Mouse (Mus musculus): Measurements from ENCODE around the gene Gm3417. TPM values are rescaled to one million over a fixed set of nuclear protein-coding genes. Genes with fewer than 3 reads are reported as not detected.
"Not testable (repeated sequence)": the region's sequence is repeated elsewhere in the genome, so short reads cannot be mapped to it uniquely, and the experiment has no call there.

Gene Gm3417
- polyA plus RNA-seq (2015; fragmentation: Nextera tagmentation; extraction: Ambion mirVana): 0.91 TPM in 1 of 2 replicates, not detected in the other

DNA sequence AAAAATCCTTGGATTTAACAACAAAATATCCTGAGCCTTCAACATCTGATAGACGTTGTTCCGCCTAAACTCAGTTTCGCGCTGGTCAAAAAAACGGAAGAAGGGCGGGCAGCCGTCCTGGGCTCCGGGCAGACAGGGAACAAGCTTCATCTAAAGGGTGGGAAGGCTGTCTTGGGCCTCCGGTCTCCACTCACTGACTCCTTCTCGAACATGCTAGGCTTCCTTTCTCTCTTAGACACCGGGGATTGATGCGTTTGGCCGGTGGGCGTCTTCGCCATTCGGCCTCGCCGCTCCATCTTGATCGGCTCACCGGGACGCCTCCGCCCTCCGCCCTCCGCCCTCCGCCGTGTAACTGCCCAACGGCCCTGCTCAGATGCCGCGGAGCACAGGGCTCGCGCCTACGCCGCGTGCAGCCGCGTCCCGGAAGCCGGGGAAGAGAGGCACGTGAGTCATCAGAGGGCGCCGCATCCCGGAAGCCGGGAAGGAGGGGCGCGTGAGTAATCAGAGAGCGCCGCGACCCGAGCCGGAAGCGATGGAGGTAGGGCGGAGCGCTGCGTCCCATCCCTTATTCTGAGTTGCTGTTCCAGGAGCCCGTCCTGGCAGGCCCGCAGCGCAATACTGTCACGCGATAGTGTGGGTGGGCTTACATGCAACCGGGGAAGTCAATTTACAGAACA is at the start of gene Gm3417, which contains the start of gene 9030025P20Rik:
Gene Gm3417, minus strand, starts transcription at position 429 of the 677 bp plus-strand sequence.
Gene 9030025P20Rik, plus strand, starts transcription at position 107 of the 677 bp plus-strand sequence.
- not testable (repeated sequence) for H3K4me2 ChIP-seq, H3K9me3 ChIP-seq, H3K4me3 ChIP-seq, H3K4me1 ChIP-seq, H3K27ac ChIP-seq, H3K9ac ChIP-seq, H3K36me3 ChIP-seq, H3K27me3 ChIP-seq
- no CpG with 5 or more reads among the region's 60 CpGs for WGBS
- peak; percentile 97 for ATAC-seq (ENCODE audit: insufficient number of reproducible peaks, low FRiP score, low TSS enrichment, low read depth)

DNA sequence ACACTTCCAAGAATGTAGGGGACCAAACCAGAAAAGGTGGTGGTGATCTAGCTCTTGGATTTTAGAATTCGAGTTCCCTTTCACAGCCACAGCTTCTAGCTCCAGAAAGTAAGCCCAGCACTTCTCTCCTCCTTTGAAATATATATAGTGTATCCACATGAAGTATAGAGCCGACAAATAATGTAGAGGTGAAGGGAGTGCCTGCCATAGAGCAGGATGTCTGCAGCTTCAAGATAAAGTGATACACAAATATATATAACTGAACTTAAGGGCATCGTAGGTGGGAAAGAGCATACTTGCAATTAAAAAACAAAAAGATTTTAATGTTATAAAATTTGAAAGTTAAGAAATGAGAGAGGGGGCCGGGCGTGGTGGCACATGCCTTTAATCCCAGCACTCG is 46.9 kb upstream of the Gm3417 start:
- WGBS: no CpG with 5 or more reads among the region's 6 CpGs
- H3K27me3 ChIP-seq: not testable (repeated sequence)

GRCm38 (mm10) chr17:15024502-15025193 is 46.1 kb upstream of the Gm3417 start:
- WGBS: no CpG with 5 or more reads among the region's 48 CpGs
- H3K4me1 ChIP-seq, H3K4me2 ChIP-seq, H3K36me3 ChIP-seq, H3K27me3 ChIP-seq, H3K9ac ChIP-seq, H3K4me3 ChIP-seq, H3K27ac ChIP-seq, H3K9me3 ChIP-seq: not testable (repeated sequence)
- ATAC-seq (ENCODE audit: insufficient number of reproducible peaks, low FRiP score, low TSS enrichment, low read depth): peak; percentile 83

More for the DNA sequence above, 46.9 kb upstream of the Gm3417 start:
- H3K36me3 ChIP-seq; H3K4me1 ChIP-seq; H3K9ac ChIP-seq; ATAC-seq (ENCODE audit: insufficient number of reproducible peaks, low FRiP score, low TSS enrichment, low read depth); H3K27ac ChIP-seq; H3K9me3 ChIP-seq; H3K4me2 ChIP-seq; H3K4me3 ChIP-seq: not testable (repeated sequence)

- WGBS: no CpG with 5 or more reads among the region's 97 CpGs
- ATAC-seq (ENCODE audit: insufficient number of reproducible peaks, low FRiP score, low TSS enrichment, low read depth): peak; percentile 73
- not testable (repeated sequence) for H3K4me3 ChIP-seq, H3K4me2 ChIP-seq, H3K27ac ChIP-seq, H3K4me1 ChIP-seq, H3K27me3 ChIP-seq, H3K36me3 ChIP-seq, H3K9me3 ChIP-seq, H3K9ac ChIP-seq
Measured at GRCm38 (mm10) chr17:15023878-15024492, 45.4 kb upstream of the Gm3417 start.

DNA sequence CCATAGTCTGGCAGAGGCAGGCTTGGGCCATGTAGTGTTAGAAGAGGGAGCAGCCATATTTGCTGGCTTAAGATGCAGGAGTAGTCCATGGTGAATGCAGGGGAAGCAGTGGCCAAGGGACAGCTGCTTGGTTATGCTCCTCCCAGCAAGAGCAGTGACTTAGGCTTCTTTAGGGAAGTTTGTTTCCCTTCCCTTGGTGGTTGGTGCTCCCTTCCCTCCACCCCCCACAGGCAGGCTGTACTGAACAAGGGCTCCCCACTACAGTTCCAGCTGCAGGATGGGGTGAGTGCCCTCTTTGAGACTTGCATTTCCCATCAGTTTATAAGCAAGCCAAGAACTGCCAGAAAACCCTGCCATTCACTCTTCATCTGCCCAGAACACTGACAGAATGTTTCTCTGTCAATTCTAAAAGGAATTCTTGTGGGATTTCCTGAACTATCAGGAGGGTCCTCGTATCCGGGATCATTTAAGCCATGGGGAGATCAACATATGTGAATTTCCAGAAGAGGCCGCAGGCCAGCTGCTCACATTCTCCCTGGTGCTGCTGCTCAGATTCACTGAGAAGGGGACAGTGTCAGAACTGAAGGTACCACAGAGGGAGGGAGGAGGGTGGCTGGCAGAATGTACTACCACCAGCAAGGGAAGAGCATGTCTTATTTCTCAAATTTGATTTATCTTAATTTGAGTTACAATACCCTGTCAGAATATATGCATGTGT is 43.1 kb upstream of the Gm3417 start:
- not testable (repeated sequence) for H3K27ac ChIP-seq

GRCm38 (mm10) chr17:15009706-15010413 is 31.3 kb upstream of the Gm3417 start, which contains the start of gene Gm3435:
Gene Gm3435, plus strand, starts transcription at chr17:15010176.
- H3K9me3 ChIP-seq, H3K4me2 ChIP-seq, H3K27ac ChIP-seq, H3K27me3 ChIP-seq, H3K9ac ChIP-seq, H3K4me1 ChIP-seq, H3K4me3 ChIP-seq, H3K36me3 ChIP-seq: not testable (repeated sequence)
- no CpG with 5 or more reads among the region's 60 CpGs for WGBS
- ATAC-seq (ENCODE audit: insufficient number of reproducible peaks, low FRiP score, low TSS enrichment, low read depth): peak; percentile 97

More for the DNA sequence above, 43.1 kb upstream of the Gm3417 start:
- not testable (repeated sequence) for H3K36me3 ChIP-seq; ATAC-seq (ENCODE audit: insufficient number of reproducible peaks, low FRiP score, low TSS enrichment, low read depth); H3K4me2 ChIP-seq; H3K4me3 ChIP-seq; H3K4me1 ChIP-seq; H3K9me3 ChIP-seq; H3K27me3 ChIP-seq; H3K9ac ChIP-seq
- WGBS: 80% methylated on average over 3 of the region's 3 CpGs

GRCm38 (mm10) chr17:15009088-15009487 is 30.5 kb upstream of the Gm3417 start:
- not testable (repeated sequence) for H3K27ac ChIP-seq; H3K4me1 ChIP-seq; H3K4me3 ChIP-seq; ATAC-seq (ENCODE audit: insufficient number of reproducible peaks, low FRiP score, low TSS enrichment, low read depth); H3K9me3 ChIP-seq; H3K9ac ChIP-seq; H3K4me2 ChIP-seq; H3K36me3 ChIP-seq; H3K27me3 ChIP-seq
- WGBS: no CpG with 5 or more reads among the region's 3 CpGs

- not testable (repeated sequence) for ATAC-seq (ENCODE audit: insufficient number of reproducible peaks, low FRiP score, low TSS enrichment, low read depth); H3K36me3 ChIP-seq; H3K9ac ChIP-seq; H3K27ac ChIP-seq; H3K4me1 ChIP-seq; H3K4me2 ChIP-seq; H3K9me3 ChIP-seq; H3K4me3 ChIP-seq; H3K27me3 ChIP-seq
- WGBS: no CpG with 5 or more reads among the region's 4 CpGs
Measured at GRCm38 (mm10) chr17:15000047-15000446, 21.5 kb upstream of the Gm3417 start.

- not testable (repeated sequence) for ATAC-seq (ENCODE audit: insufficient number of reproducible peaks, low FRiP score, low TSS enrichment, low read depth); H3K4me3 ChIP-seq; H3K4me1 ChIP-seq; H3K9me3 ChIP-seq; H3K9ac ChIP-seq; H3K27ac ChIP-seq; H3K36me3 ChIP-seq; H3K4me2 ChIP-seq; H3K27me3 ChIP-seq
- no CpG with 5 or more reads among the region's 5 CpGs for WGBS
Measured at GRCm38 (mm10) chr17:14994140-14994539, 15.6 kb upstream of the Gm3417 start.

DNA sequence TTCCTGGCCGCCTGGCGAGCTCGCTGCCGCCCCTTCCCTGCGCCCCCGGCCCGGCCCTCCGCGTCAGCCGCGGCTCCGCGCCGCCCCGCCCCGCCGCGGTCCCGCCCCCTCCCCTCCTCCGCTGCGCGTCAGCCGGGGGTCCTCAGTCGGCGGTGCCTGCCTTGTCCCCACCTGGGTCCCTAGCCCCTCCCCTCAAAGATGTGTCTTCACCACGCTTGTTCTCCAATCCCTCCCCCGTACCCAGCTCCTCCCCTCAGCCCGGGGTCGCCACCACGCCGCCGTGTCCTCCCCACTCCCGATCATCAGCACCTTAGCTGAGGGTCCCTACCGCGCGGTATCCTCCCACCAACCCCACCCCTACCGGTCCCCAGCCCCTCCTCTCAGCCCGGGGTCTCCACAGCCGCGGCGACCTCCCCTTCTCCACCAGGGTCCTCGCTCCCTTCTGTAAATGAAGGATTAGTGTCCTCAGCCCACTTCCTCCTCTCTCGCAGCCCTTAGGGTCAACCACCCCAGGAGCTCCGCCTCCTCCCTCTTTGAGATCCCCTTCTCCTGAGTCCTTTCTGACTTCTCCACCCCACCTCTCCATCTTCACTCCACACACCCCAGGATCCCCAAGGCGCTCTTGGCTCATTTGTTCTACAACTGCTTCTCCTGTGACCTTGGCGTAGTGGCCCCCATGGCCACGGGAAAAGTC is 14.7 kb upstream of the Gm3417 start:
- H3K27me3 ChIP-seq, H3K9ac ChIP-seq, H3K4me3 ChIP-seq, H3K4me1 ChIP-seq, H3K9me3 ChIP-seq, H3K27ac ChIP-seq, H3K4me2 ChIP-seq, H3K36me3 ChIP-seq: not testable (repeated sequence)
- no CpG with 5 or more reads among the region's 47 CpGs for WGBS
- ATAC-seq (ENCODE audit: insufficient number of reproducible peaks, low FRiP score, low TSS enrichment, low read depth): peak; percentile 87

DNA sequence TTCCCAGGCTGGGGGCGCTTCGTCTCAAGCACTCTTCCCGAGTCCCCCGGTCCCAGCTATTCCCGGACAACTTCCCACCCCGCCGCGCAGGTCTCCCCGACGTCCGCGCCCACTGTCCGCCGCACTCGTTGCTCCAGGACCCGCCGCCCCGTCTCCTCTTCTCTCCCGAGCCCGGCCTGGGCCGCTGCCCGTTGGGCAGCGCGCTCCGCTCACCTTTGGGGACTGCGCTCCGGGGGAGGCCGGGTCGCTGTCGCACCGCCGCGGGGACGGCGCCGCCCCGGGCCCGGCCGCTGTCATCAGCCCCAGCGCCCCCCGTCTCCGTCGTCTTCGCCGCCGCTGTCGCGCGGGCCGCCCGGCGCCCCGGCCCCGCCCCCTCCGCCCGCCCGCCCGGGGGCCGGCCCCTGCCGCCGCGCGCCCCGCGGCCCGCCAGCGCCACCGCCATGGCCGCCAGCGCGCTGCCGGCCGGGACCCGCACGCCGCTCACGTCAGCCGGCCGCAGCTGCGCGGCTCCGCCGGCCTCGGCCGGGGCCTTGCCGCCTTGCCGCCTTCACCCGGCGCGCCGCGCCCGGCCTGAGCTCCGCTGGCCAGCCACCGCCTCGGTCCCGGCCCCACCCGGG is 14.0 kb upstream of the Gm3417 start:
- H3K9me3 ChIP-seq, H3K27me3 ChIP-seq, H3K4me2 ChIP-seq, H3K4me3 ChIP-seq, H3K9ac ChIP-seq, H3K4me1 ChIP-seq, H3K36me3 ChIP-seq, H3K27ac ChIP-seq: not testable (repeated sequence)
- peak; percentile 76 for ATAC-seq (ENCODE audit: insufficient number of reproducible peaks, low FRiP score, low TSS enrichment, low read depth)
- WGBS: no CpG with 5 or more reads among the region's 98 CpGs
